Mouse (Mus musculus) midbrain, embryonic 16.5 days (tissue): ENCODE measurements around the gene Grb2. TPM values are rescaled to one million over a fixed set of nuclear protein-coding genes. Genes with fewer than 3 reads are reported as not detected.
A peak's percentile ranks its signal among the peaks of the same experiment; 100 is the strongest.

Source experiments
- ATAC-seq: fragments of 200-750 bp; cut with Nextera tagmentation; 2 replicates; pipeline ENCODE4 v1.8.0; 2017; ENCODE audit warnings: moderate TSS enrichment
- H3K27ac ChIP-seq: fragments of 300-500 bp; sonication (generic); 2 replicates; pipeline ENCODE4 v1.5.1; 2014; ENCODE audit warnings: mild to moderate bottlenecking, low read length, mixed read lengths
- H3K27me3 ChIP-seq: fragments of 300-500 bp; sonication (generic); 2 replicates; pipeline ENCODE4 v1.6.1; 2014; ENCODE audit warnings: low read depth, low read length, mixed read lengths; ENCODE audit not compliant: control insufficient read depth, insufficient read depth
- H3K36me3 ChIP-seq: fragments of 300-500 bp; sonication (generic); 2 replicates; pipeline ENCODE4 v1.6.1; 2014; ENCODE audit warnings: mild to moderate bottlenecking, low read length, moderate library complexity, mixed read lengths; ENCODE audit not compliant: control insufficient read depth, insufficient read depth
- H3K4me1 ChIP-seq: fragments of 300-500 bp; sonication (generic); 2 replicates; pipeline ENCODE4 v1.6.1; 2014; ENCODE audit warnings: mild to moderate bottlenecking, low read length, mixed read lengths; ENCODE audit not compliant: control insufficient read depth, insufficient read depth
- H3K4me2 ChIP-seq: fragments of 300-500 bp; sonication (generic); 2 replicates; pipeline ENCODE4 v1.6.1; 2014; ENCODE audit warnings: mild to moderate bottlenecking, low read length, mixed read lengths
- H3K4me3 ChIP-seq: fragments of 300-500 bp; sonication (generic); 2 replicates; pipeline ENCODE4 v1.5.1; 2014; ENCODE audit warnings: low read depth, mild to moderate bottlenecking, low read length, moderate library complexity, mixed read lengths
- H3K9ac ChIP-seq: fragments of 300-500 bp; sonication (generic); 2 replicates; pipeline ENCODE4 v1.6.1; 2014; ENCODE audit warnings: low read depth, low read length, mixed read lengths
- H3K9me3 ChIP-seq: fragments of 300-500 bp; sonication (generic); replicated peaks from 2 replicates; pipeline ENCODE4 v1.6.1; 2014; ENCODE audit warnings: mild to moderate bottlenecking, low read length, mixed read lengths; ENCODE audit not compliant: control insufficient read depth, poor library complexity, severe bottlenecking
- WGBS: fragments of 180-500 bp; shearing (Covaris S2); extraction: QIAGEN DNeasy Blood & Tissue Kit; methylation state at CpG from one replicate; pipeline ENCODE4 v1.1.7; 2014; 5-methylcytosine and 5-hydroxymethylcytosine counted together
- polyA plus RNA-seq: library from polyadenylated mRNA; unstranded; fragments of >200 nt; fragmentation: Nextera tagmentation; extraction: Ambion mirVana; gene quantifications from 2 replicates; pipeline ENCODE4 v1.2.1, GENCODE M21; 2015

Grb2 gene
- polyA plus RNA-seq, 1 experiment from 2014 or later = 196 TPM

DNA sequence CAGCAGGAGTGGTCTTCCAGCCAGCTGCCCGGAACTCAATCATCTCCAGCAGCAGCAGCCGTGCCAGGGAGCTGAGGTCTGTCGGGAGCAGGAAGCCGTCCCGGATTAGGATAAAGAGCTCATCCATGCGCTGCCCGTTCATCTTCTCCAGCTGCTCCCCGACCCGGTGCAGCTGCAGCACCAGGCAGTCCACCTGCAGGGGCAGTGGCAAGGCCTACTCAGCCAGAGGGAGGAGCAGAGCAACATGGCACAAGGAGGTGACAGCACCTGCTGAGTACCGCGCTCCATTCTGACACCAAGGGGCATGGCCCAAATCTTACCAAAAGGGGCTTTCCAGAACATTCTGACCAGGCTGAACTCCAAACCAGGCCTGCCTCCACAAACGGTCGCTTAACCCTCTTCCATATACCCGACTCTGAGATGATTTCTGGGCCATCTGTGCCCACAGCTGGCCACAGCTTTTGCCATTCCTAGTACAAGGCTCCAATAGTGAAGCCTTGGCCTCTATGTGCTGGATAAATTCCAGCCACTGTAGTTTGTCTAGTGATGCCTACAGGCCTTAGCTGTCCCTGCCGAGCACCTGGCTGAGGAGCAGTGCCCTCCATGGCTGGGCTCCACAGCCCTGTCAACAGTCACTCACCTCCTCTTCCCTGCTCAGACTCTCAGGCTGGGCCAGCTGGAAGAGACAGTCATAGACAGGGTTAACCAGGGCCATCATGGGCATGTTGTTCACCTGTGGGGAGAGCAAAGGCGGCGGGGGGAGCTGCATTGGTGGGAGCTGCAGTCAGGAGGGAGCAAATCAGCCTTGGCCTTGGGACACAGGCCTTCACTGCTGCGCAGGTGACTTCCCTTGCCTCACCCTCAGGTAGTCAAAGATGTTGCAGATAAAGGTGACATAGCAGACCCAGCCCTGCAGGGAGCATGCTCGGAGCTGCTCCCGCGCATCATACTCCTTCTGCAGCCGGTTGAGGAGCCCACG is 99.7 kb downstream of the Grb2 start:
- Histone ChIP-seq H3K4me1 (peaks cover 22% of the 10 kb centered on the region), H3K4me2 (no peak overlapping the region), H3K27ac (no peak overlapping the region), H3K4me3 (no peak overlapping the region), H3K36me3 (peaks cover 19% of the 10 kb centered on the region), H3K9me3 (no peaks in the 10 kb centered on the region), H3K27me3 (no peaks in the 10 kb centered on the region), H3K9ac (no peak overlapping the region)
- WGBS = 82% methylated on average over 23 of the region's 23 CpGs
- no peak for ATAC-seq

- Histone ChIP-seq H3K36me3 (peaks cover 19% of the 10 kb centered on the region), H3K27me3 (no peaks in the 10 kb centered on the region), H3K9ac (no peak overlapping the region), H3K4me1 (peaks cover 24% of the 10 kb centered on the region), H3K4me2 (no peak overlapping the region), H3K9me3 (no peaks in the 10 kb centered on the region), H3K27ac (no peak overlapping the region), H3K4me3 (no peak overlapping the region)
- 95% methylated on average over 18 of the region's 18 CpGs for WGBS
- no peak for ATAC-seq
Measured at GRCm38 (mm10) chr11:115606733-115607132, 101.7 kb downstream of the Grb2 start.

DNA sequence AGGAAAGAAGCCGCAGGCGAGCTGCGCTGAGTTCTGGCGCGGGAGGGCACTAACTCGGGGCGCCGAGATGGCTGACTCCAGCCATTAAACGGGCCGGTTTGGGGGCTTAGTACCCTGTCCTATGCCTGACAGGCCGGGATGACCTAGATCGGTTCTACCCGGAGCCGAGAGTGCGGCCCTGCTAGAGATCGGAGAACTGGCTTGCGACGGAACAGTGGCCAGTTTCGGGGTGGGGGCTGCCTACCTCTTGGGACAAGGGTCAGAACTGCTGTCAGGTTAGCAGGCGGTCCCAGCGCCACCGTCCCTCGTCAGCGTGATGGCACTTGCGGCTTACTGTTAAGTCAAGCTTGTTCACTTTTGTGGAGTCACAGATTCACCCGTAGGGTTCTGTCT is 104.1 kb downstream of the Grb2 start:
- Histone ChIP-seq H3K4me2 (peak overlapping the region; percentile 97), H3K9me3 (no peaks in the 10 kb centered on the region), H3K4me1 (peaks cover 26% of the 10 kb centered on the region), H3K9ac (peak overlapping the region; percentile 98), H3K27me3 (no peaks in the 10 kb centered on the region), H3K36me3 (peaks cover 18% of the 10 kb centered on the region), H3K27ac (peak overlapping the region; percentile 96), H3K4me3 (peak overlapping the region; percentile 99)
- ATAC-seq = peak; percentile 46; the same call in 1 of the 2 replicates
- WGBS = 0% methylated on average over 26 of the region's 26 CpGs

- under 1% methylated on average over 81 of the region's 93 CpGs for WGBS
- peak; percentile 96 for ATAC-seq
- no peaks in the 10 kb centered on the region for H3K9me3 ChIP-seq
- H3K36me3 ChIP-seq = peaks cover 12% of the 10 kb centered on the region
- peak within 1 kb of the TSS; percentile 97 for H3K4me2 ChIP-seq
- H3K4me1 ChIP-seq = peaks cover 26% of the 10 kb centered on the region
- H3K9ac ChIP-seq = peak within 1 kb of the TSS; percentile 98
- no peaks in the 10 kb centered on the region for H3K27me3 ChIP-seq
- peak within 1 kb of the TSS; percentile 96 for H3K27ac ChIP-seq
- peak within 1 kb of the TSS; percentile 99 for H3K4me3 ChIP-seq
Measured at GRCm38 (mm10) chr11:115603476-115604303, 104.7 kb downstream of the Grb2 start, which contains the start of the genes Mrps7 and Gga3. TSS of gene Mrps7 (plus strand) at chr11:115603925. TSS of gene Gga3 (minus strand) at chr11:115604051.

- ATAC-seq = no peak
- WGBS = 5% methylated on average over 15 of the region's 15 CpGs
Measured at GRCm38 (mm10) chr11:115603128-115603475, 105.3 kb downstream of the Grb2 start.

DNA sequence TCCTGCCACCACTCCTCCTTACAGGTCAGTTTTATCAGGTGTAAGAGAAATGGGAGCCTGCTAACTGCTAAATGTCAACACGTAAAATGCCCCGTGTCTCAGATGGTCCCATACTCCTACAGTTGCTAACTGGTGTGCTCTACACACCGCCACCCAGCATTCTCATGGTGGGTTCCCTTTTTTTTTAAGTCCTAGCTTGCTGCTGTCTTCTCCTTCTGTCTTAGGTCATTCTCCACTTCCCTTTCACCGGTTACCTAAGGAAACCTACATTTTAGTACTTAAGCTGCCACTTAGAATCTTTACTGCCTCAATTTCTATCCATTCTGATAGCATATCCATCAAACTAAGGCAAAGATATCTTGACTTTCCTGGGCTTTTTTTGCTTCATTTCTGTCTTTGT is 107.2 kb downstream of the Grb2 start:
- H3K9ac ChIP-seq = no peak overlapping the region
- no peak overlapping the region for H3K4me3 ChIP-seq
- ATAC-seq = no peak
- peaks cover 26% of the 10 kb centered on the region for H3K4me1 ChIP-seq
- H3K4me2 ChIP-seq = no peak overlapping the region
- peaks cover 6% of the 10 kb centered on the region for H3K36me3 ChIP-seq
- H3K27ac ChIP-seq = no peak overlapping the region
- WGBS = 95% methylated on average over 4 of the region's 4 CpGs
- H3K9me3 ChIP-seq = no peaks in the 10 kb centered on the region
- no peaks in the 10 kb centered on the region for H3K27me3 ChIP-seq

More at GRCm38 (mm10) chr11:115603128-115603475, 105.3 kb downstream of the Grb2 start:
- Histone ChIP-seq H3K4me2 (peak overlapping the region; percentile 84), H3K9ac (peak overlapping the region; percentile 98), H3K36me3 (peaks cover 12% of the 10 kb centered on the region), H3K9me3 (no peaks in the 10 kb centered on the region), H3K27ac (peak overlapping the region; percentile 96), H3K4me3 (peak overlapping the region; percentile 99), H3K4me1 (peaks cover 26% of the 10 kb centered on the region), H3K27me3 (no peaks in the 10 kb centered on the region)

- 97% methylated on average over 15 of the region's 15 CpGs for WGBS
- H3K9me3 ChIP-seq = no peaks in the 10 kb centered on the region
- ATAC-seq = no peak
Measured at GRCm38 (mm10) chr11:115600743-115601142, 107.7 kb downstream of the Grb2 start.

DNA sequence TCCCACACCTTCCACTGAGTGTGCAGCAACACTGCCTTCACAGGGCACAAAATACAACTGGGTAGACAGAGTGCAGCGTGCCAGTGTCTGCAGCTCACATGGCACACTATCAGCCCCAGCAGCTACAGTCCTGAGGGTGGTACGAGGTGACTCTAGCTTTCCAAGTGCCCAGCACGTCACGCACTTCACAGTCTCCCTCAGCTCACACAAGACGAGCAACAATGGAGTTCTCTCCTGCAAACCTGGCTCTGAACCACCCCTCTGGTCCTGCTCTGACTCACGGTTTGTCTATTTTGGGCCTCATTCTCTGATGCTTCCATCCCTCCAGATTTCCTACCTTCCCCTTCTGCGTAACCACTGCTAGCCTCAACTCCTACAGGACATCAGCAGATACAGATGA is 108.7 kb downstream of the Grb2 start:
- Histone ChIP-seq H3K4me3 (no peak overlapping the region), H3K27me3 (no peaks in the 10 kb centered on the region), H3K4me1 (peaks cover 18% of the 10 kb centered on the region), H3K9me3 (no peaks in the 10 kb centered on the region), H3K9ac (no peak overlapping the region), H3K27ac (no peak overlapping the region), H3K36me3 (peaks cover 6% of the 10 kb centered on the region), H3K4me2 (no peak overlapping the region)
- WGBS = 98% methylated on average over 7 of the region's 7 CpGs
- ATAC-seq = no peak

More at GRCm38 (mm10) chr11:115600743-115601142, 107.7 kb downstream of the Grb2 start:
- Histone ChIP-seq H3K4me2 (no peak overlapping the region), H3K27me3 (no peaks in the 10 kb centered on the region), H3K27ac (no peak overlapping the region), H3K9ac (no peak overlapping the region), H3K4me3 (no peak overlapping the region), H3K36me3 (peaks cover 6% of the 10 kb centered on the region), H3K4me1 (peaks cover 26% of the 10 kb centered on the region)
